Mouse (Mus musculus) kidney, embryonic 15.5 days (tissue): ENCODE measurements around the gene Gbf1. TPM values are rescaled to one million over a fixed set of nuclear protein-coding genes. Genes with fewer than 3 reads are reported as not detected.
"Not testable (repeated sequence)": the region's sequence is repeated elsewhere in the genome, so short reads cannot be mapped to it uniquely, and the experiment has no call there.

Source experiments
- ATAC-seq: fragments of 200-750 bp; cut with Nextera tagmentation; replicated peaks from 2 replicates; pipeline ENCODE4 v1.8.0; 2017; ENCODE audit warnings: moderate TSS enrichment; ENCODE audit not compliant: low FRiP score
- H3K27ac ChIP-seq: fragments of 300-500 bp; sonication (generic); 2 replicates; pipeline ENCODE4 v1.5.1; 2015; ENCODE audit warnings: mild to moderate bottlenecking, inconsistent platforms
- H3K27me3 ChIP-seq: fragments of 300-500 bp; sonication (generic); 2 replicates; pipeline ENCODE4 v1.6.1; 2015; ENCODE audit warnings: inconsistent platforms
- H3K36me3 ChIP-seq: fragments of 300-500 bp; sonication (generic); 2 replicates; pipeline ENCODE4 v1.6.1; 2015; ENCODE audit warnings: inconsistent platforms
- H3K4me1 ChIP-seq: fragments of 300-500 bp; sonication (generic); 2 replicates; pipeline ENCODE4 v1.6.1; 2015; ENCODE audit warnings: inconsistent platforms
- H3K4me2 ChIP-seq: fragments of 300-500 bp; sonication (generic); 2 replicates; pipeline ENCODE4 v1.6.1; 2015; ENCODE audit warnings: moderate library complexity, mild to moderate bottlenecking, inconsistent platforms
- H3K4me3 ChIP-seq: fragments of 300-500 bp; sonication (generic); replicated peaks from 2 replicates; pipeline ENCODE4 v1.5.1; 2015; ENCODE audit warnings: mild to moderate bottlenecking, inconsistent platforms
- H3K9ac ChIP-seq: fragments of 300-500 bp; sonication (generic); 2 replicates; pipeline ENCODE4 v1.6.1; 2015; ENCODE audit warnings: mild to moderate bottlenecking, inconsistent platforms
- H3K9me3 ChIP-seq: fragments of 300-500 bp; sonication (generic); replicated peaks from 2 replicates; pipeline ENCODE4 v1.6.1; 2016; ENCODE audit warnings: inconsistent platforms
- WGBS: fragments of 180-500 bp; shearing (Covaris S2); methylation state at CpG from one replicate; pipeline ENCODE4 v1.1.7; 2015; ENCODE audit warnings: mixed read lengths; 5-methylcytosine and 5-hydroxymethylcytosine counted together
- polyA plus RNA-seq: library from polyadenylated mRNA; unstranded; fragments of >200 nt; fragmentation: Nextera tagmentation; extraction: Ambion mirVana; gene quantifications from 2 replicates; pipeline ENCODE4 v1.2.1, GENCODE M21; 2015

Gene Gbf1
- polyA plus RNA-seq, 1 experiment from 2014 or later: 51.0 TPM

DNA sequence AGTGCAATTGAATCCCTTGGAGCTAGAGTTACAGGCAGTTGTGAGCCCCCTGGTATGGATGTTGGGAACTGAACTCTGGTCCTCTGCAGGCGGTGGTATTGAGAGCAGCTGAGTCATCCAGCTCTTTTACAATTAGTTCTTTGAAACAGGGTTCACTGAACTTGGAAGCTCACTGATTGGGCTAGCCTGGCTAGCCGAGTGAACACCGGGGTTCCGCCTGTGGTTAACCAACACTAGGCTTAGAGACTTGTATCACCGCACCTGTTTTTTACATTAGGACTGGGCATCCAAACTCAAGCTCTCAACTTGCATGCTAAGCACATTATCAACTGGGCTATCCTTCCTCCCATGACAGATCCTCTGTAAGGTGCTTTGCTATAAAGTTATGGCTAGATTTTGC, 46.6 kb downstream of the Gbf1 start:
- no peaks in the 10 kb centered on the region for H3K4me1 ChIP-seq
- 90% methylated on average over 5 of the region's 5 CpGs for WGBS
- H3K27me3 ChIP-seq: no peaks in the 10 kb centered on the region
- H3K4me2 ChIP-seq: no peak overlapping the region
- no peaks in the 10 kb centered on the region for H3K9me3 ChIP-seq
- H3K9ac ChIP-seq: no peak overlapping the region
- H3K27ac ChIP-seq: no peak overlapping the region
- no peaks in the 10 kb centered on the region for H3K36me3 ChIP-seq
- no peak for ATAC-seq
- no peak overlapping the region for H3K4me3 ChIP-seq

DNA sequence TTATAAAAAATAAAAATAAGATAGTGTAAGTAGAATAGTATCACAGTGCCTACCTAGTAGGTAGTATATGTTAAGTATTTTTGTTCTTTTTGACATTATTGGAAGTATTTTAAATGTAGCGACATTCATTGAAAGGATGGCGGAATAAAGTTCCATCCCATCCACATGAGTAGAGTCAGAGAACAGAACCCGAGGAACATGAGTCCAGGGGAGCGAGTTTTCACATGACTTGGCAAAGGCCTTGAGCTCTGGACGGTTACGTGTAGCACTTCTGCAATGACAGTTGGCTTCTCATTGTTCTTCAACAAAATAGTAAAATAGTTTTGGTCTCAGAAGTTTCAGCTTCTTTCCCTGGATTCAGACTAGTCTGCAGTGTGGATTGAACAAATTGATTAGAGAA, 51.9 kb downstream of the Gbf1 start:
- H3K9ac ChIP-seq: no peak overlapping the region
- no peak for ATAC-seq
- no peak overlapping the region for H3K27ac ChIP-seq
- no peaks in the 10 kb centered on the region for H3K4me1 ChIP-seq
- no peaks in the 10 kb centered on the region for H3K9me3 ChIP-seq
- 92% methylated on average over 6 of the region's 6 CpGs for whole genome bisulfite sequencing
- H3K4me3 ChIP-seq: no peak overlapping the region
- H3K4me2 ChIP-seq: no peak overlapping the region
- no peaks in the 10 kb centered on the region for H3K27me3 ChIP-seq
- H3K36me3 ChIP-seq: no peaks in the 10 kb centered on the region

DNA sequence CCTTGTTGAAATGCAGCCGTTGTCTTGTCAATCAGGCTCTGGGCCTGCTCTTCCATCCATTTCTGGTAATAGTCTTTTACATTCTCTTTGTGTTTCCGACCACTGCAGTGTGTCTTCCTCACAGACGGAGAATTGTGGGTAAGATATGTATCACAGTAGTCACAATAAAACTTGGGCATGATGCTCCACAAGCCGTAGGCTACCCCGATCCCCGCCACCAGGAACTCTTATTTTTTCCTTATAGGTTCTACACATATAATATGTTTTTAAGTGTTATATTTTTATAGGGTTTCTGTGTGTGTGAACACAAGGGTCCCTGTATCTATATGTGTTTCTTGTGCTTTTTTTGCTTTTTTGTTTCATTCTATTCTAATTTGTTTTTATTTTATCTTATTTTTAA, 53.4 kb downstream of the Gbf1 start:
- no peak overlapping the region for H3K4me2 ChIP-seq
- no peak overlapping the region for H3K4me3 ChIP-seq
- H3K36me3 ChIP-seq: no peaks in the 10 kb centered on the region
- no peaks in the 10 kb centered on the region for H3K9me3 ChIP-seq
- no peaks in the 10 kb centered on the region for H3K27me3 ChIP-seq
- no peak overlapping the region for H3K9ac ChIP-seq
- ATAC-seq: no peak
- H3K27ac ChIP-seq: no peak overlapping the region
- WGBS: 94% methylated on average over 6 of the region's 6 CpGs
- H3K4me1 ChIP-seq: no peaks in the 10 kb centered on the region

DNA sequence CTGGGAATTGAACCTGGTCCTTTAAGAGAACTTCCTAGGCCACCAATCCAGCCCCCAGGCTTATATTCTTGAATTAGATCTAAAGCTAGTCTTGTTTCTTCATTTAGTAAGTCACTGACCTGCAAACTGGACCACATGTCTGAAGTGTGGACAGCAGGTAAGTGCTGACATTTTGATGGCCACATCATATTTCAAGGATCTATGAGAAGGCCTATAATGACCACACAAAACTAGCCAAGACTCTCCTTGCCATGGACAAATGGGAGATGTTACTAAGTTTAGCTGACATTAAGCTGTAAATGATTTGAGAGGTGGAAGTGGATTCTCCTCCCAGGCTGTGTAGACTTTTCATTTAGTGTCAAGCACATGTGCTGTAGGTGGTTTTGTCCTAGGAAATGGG, 58.6 kb downstream of the Gbf1 start:
- Histone ChIP-seq H3K27me3 (no peaks in the 10 kb centered on the region), H3K4me3 (no peak overlapping the region), H3K27ac (no peak overlapping the region), H3K4me2 (no peak overlapping the region), H3K36me3 (no peaks in the 10 kb centered on the region), H3K9me3 (no peaks in the 10 kb centered on the region), H3K4me1 (peaks cover 6% of the 10 kb centered on the region), H3K9ac (no peak overlapping the region)
- no peak for ATAC-seq

DNA sequence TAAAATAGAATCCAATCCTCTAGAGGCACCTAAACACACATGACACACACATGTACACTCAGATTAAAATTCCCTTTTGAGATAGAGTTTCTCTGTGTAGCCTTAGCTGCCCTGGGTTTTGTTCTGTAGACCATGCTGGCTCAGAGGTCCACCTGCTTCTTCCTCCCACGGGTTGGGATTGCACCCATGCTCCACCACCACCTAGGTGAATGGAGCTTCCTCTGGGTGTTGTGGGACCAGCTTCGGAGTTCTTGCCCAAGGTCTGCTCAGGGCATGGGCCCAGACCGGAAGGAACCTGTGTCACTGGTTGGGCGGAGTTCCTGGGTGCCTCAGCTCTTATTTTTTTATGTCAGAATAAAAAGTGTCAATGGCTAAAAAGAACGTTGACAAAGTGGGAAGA, 62.2 kb downstream of the Gbf1 start:
- Histone ChIP-seq H3K4me2 (no peak overlapping the region), H3K27me3 (no peaks in the 10 kb centered on the region), H3K9me3 (no peaks in the 10 kb centered on the region), H3K36me3 (no peaks in the 10 kb centered on the region), H3K4me1 (peaks cover 9% of the 10 kb centered on the region), H3K9ac (no peak overlapping the region), H3K27ac (no peak overlapping the region), H3K4me3 (no peak overlapping the region)
- ATAC-seq: no peak
- WGBS: 59% methylated on average over 5 of the region's 5 CpGs

DNA sequence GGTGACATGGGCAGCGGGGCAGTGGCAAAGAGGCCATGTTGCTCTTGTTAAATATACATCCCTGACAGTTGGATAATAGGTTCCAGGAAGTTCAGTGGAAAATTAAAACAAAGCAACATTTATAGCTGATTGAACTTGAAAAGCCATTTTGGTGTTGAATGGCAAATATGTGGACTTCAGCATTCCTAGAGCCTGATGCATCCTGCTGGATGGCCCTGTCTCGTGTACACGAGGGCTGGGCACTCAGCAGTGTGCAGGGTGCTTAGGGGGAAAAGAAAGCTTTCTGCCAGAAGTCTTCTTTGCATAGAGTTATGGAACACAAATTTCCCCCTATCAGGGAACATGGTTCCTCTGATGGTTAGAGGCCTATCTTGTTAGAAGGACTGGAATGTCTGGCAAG, 63.1 kb downstream of the Gbf1 start:
- ATAC-seq: no peak
- WGBS: 32% methylated on average over 3 of the region's 3 CpGs
- H3K4me3 ChIP-seq: no peak overlapping the region

DNA sequence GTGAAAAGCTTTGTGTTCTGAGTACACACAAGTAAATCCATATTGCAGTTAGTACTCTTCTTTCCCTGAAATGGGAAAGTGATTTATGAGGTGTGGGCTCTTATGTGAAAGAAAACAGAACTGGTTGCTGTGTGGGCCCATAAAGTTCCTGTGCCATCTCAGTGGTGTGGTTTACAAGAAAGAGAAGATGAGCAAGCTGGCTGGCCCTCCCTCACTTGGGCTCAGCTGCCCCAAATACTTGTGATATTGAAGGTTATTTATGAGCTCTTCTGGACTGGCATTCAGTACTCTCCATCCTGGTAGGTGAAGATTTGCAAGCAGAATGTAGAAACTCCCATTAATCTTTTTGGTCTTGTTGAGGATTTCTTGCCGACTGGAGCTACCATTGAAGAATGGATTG, 64.4 kb downstream of the Gbf1 start:
- Histone ChIP-seq H3K9me3 (no peaks in the 10 kb centered on the region), H3K27me3 (no peaks in the 10 kb centered on the region), H3K9ac (no peak overlapping the region), H3K4me3 (no peak overlapping the region), H3K4me1 (peaks cover 9% of the 10 kb centered on the region), H3K27ac (no peak overlapping the region), H3K36me3 (no peaks in the 10 kb centered on the region), H3K4me2 (no peak overlapping the region)
- ATAC-seq: no peak
- WGBS: 38% methylated on average over 1 of the region's 1 CpGs

More for the DNA sequence above, 63.1 kb downstream of the Gbf1 start:
- Histone ChIP-seq H3K4me1 (peaks cover 9% of the 10 kb centered on the region), H3K9ac (no peak overlapping the region), H3K9me3 (no peaks in the 10 kb centered on the region), H3K27ac (peak overlapping the region; percentile 37; the same call in 1 of the 2 replicates), H3K36me3 (no peaks in the 10 kb centered on the region), H3K27me3 (no peaks in the 10 kb centered on the region), H3K4me2 (no peak overlapping the region)

DNA sequence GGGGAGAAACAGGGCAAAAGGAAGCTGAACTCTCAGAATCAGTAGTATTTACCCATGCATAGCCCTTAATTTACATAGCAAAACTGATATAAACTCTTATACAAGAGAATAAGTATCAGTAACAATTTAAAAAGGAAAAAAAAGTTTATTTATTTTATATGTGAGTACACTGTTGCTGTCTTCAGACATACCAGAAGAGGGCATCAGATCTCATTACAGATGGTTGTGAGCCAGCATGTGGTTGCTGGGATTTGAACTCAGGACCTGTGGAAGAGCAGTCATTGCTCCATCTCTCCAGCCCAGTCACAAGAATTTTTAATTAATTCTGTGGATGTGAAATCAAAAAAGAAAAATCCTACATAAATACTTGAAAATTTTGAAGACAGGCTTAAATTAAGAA, 65.0 kb downstream of the Gbf1 start:
- H3K4me1 ChIP-seq, ATAC-seq, H3K4me2 ChIP-seq, H3K9me3 ChIP-seq, H3K27ac ChIP-seq, H3K4me3 ChIP-seq, H3K9ac ChIP-seq, H3K27me3 ChIP-seq, H3K36me3 ChIP-seq: not testable (repeated sequence)

DNA sequence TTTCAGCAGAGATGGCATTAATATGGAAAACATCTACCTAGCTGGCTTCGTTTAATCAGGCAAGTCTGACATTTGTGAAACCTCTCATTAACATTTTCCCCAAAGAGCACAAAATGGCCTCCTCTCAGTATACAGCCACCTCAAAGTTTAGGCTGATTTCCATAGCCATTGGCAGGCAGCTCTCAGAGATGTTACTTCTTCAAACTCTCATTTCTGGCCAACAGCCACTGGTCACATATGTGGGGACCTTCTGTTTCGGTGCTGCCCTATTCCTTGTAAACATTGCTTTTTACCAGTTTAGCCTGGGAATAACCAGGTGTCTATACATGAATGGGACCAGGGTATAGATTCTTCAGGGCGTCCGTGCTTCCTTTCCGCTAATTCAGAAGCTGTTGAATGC, 67.8 kb downstream of the Gbf1 start:
- 89% methylated on average over 5 of the region's 5 CpGs for whole genome bisulfite sequencing
- Histone ChIP-seq H3K9me3 (no peaks in the 10 kb centered on the region), H3K36me3 (no peaks in the 10 kb centered on the region), H3K4me1 (peaks cover 10% of the 10 kb centered on the region), H3K27me3 (no peaks in the 10 kb centered on the region), H3K4me2 (no peak overlapping the region), H3K4me3 (no peak overlapping the region), H3K9ac (no peak overlapping the region), H3K27ac (no peak overlapping the region)
- no peak for ATAC-seq

DNA sequence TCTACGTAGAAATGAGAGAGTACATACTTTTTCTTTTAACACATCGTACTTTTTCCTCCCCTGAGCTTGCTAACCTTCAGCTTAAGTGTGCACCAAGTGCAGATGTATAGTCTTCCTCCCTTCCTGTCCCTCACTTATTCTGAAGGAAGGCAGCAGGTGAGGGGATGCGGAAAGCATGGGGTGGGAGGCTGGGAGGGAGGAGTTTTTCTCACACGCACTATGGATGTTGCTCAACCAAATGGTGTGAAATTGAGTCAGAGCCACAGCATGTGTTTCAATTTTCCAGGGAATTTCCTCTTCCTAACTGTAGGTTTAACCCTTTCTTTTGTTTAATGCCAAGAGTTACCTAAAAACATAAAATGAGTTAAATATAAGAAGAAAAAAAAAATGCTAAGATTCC, 70.8 kb downstream of the Gbf1 start:
- no peaks in the 10 kb centered on the region for H3K9me3 ChIP-seq
- 76% methylated on average over 4 of the region's 4 CpGs for WGBS
- no peak overlapping the region for H3K4me3 ChIP-seq
- no peaks in the 10 kb centered on the region for H3K27me3 ChIP-seq
- no peak for ATAC-seq
- no peak overlapping the region for H3K27ac ChIP-seq
- H3K9ac ChIP-seq: no peak overlapping the region
- 0 out of 2 replicates have a peak, but pooled peaks cover under 1% of the 10 kb centered on the region for H3K36me3 ChIP-seq
- H3K4me2 ChIP-seq: no peak overlapping the region
- H3K4me1 ChIP-seq: peaks cover 6% of the 10 kb centered on the region; the same call in 1 of the 2 replicates

DNA sequence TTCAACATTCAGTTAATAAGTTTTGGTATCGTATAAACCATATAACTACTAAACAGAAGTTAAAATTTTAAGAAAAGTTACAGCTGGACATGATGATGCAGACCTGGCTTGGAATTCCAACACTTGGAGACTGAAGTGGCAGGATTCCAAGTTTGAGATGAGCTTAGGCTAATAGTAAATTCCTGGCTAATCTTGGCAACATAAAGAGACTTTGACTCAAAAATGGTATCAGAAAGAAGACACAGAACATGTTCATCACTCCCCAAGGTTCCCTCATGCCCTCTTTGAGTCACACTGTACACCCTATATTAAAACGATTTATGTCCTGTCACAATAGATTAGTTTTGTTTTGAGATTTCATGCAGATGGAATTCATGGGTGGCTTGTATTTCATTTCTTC, 72.6 kb downstream of the Gbf1 start:
- 71% methylated on average over 2 of the region's 2 CpGs for WGBS
- Histone ChIP-seq H3K4me1 (peaks cover 6% of the 10 kb centered on the region; the same call in 1 of the 2 replicates), H3K36me3 (peaks cover 6% of the 10 kb centered on the region; the same call in 1 of the 2 replicates), H3K9me3 (no peaks in the 10 kb centered on the region), H3K27ac (no peak overlapping the region), H3K27me3 (no peaks in the 10 kb centered on the region), H3K4me3 (no peak overlapping the region), H3K9ac (no peak overlapping the region), H3K4me2 (no peak overlapping the region)
- no peak for ATAC-seq

DNA sequence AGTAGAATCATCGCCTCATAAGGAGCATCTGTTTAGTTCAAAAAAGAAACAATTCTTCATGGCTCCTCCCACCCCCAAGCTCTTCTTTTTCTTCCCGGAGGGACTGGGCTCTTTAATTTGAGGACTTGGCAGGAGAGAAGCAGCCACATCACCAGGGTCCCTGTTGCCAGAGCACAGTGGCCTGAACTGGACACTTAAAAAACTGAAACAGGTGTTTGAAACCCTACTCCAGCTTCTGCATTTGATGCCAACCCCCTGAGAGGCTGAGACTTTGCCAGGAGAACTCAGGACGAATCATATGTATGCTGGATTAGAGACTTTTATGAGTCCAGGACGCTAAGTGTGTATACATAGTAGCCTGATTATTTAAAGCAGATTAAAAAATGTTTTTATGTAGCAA, 73.2 kb downstream of the Gbf1 start:
- no peak overlapping the region for H3K4me2 ChIP-seq
- H3K4me1 ChIP-seq: peaks cover 6% of the 10 kb centered on the region; the same call in 1 of the 2 replicates
- no peak for ATAC-seq
- H3K9me3 ChIP-seq: no peaks in the 10 kb centered on the region
- H3K27ac ChIP-seq: no peak overlapping the region
- no peak overlapping the region for H3K9ac ChIP-seq
- H3K27me3 ChIP-seq: no peaks in the 10 kb centered on the region
- H3K4me3 ChIP-seq: no peak overlapping the region
- 48% methylated on average over 4 of the region's 4 CpGs for WGBS
- peaks cover 6% of the 10 kb centered on the region; the same call in 1 of the 2 replicates for H3K36me3 ChIP-seq

DNA sequence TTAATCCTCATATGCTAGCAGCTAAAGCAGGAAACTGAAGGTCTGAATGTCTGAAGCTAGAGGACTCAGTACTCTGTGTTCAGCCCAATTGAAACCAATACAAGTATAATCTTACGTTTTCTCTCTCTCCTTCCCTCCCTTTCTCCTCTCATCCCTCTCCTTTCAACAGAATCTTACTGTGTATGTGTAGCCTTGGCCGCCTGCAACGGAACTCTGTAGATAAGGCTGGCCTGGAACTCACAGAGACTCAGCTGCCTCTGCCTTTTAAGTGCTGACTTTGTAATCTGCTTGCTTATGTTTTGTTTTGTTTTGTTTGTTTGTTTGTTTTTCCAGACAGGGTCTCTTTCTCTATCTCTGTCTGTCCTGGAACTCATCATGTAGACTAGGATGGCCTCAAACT, 74.0 kb downstream of the Gbf1 start:
- Histone ChIP-seq H3K27ac (no peak overlapping the region), H3K9ac (no peak overlapping the region), H3K4me1 (peaks cover 6% of the 10 kb centered on the region; the same call in 1 of the 2 replicates), H3K27me3 (no peaks in the 10 kb centered on the region), H3K4me3 (no peak overlapping the region), H3K9me3 (no peaks in the 10 kb centered on the region), H3K36me3 (peaks cover 6% of the 10 kb centered on the region; the same call in 1 of the 2 replicates), H3K4me2 (no peak overlapping the region)
- ATAC-seq: no peak
- WGBS: 87% methylated on average over 3 of the region's 3 CpGs
